Mouse (Mus musculus) liver, adult 2 months (tissue): ENCODE measurements around the gene Sohlh2. TPM values are rescaled to one million over a fixed set of nuclear protein-coding genes. Genes with fewer than 3 reads are reported as not detected.

Experiments used
- DNase-seq: peaks from one replicate; pipeline ENCODE4 v3.0.0-alpha.2; 2011; ENCODE audit warnings: low read depth, low spot score; ENCODE audit errors: extremely low read depth
- H3K27ac ChIP-seq: fragments of 200-500 bp; replicated peaks from 2 replicates; pipeline ENCODE4 v1.5.1; 2012; ENCODE audit warnings: low read depth, mild to moderate bottlenecking, control low read depth, inconsistent platforms, low read length; ENCODE audit not compliant: insufficient read depth
- H3K27me3 ChIP-seq: fragments of 200-500 bp; 2 replicates; pipeline ENCODE4 v1.6.1; 2012; ENCODE audit warnings: mild to moderate bottlenecking, moderate library complexity, low read length, inconsistent platforms; ENCODE audit not compliant: control insufficient read depth, insufficient read depth
- H3K36me3 ChIP-seq: fragments of 200-500 bp; 2 replicates; pipeline ENCODE4 v1.6.1; 2012; ENCODE audit warnings: low read length, inconsistent platforms; ENCODE audit not compliant: control insufficient read depth, insufficient read depth
- H3K4me1 ChIP-seq: fragments of 200-500 bp; 2 replicates; pipeline ENCODE4 v1.6.1; 2011; ENCODE audit warnings: low read length; ENCODE audit not compliant: control insufficient read depth, insufficient read depth
- H3K4me3 ChIP-seq: fragments of 200-500 bp; 2 replicates; pipeline ENCODE4 v1.5.1; 2011; ENCODE audit warnings: low read depth, mild to moderate bottlenecking, control low read depth, low read length, moderate library complexity; ENCODE audit not compliant: insufficient read depth
- H3K79me2 ChIP-seq: fragments of 200-500 bp; 2 replicates; pipeline ENCODE4 v1.6.1; 2012; ENCODE audit warnings: inconsistent platforms, mild to moderate bottlenecking, low read length, moderate library complexity; ENCODE audit not compliant: control insufficient read depth, insufficient read depth
- H3K9ac ChIP-seq: fragments of 200-500 bp; 2 replicates; pipeline ENCODE4 v1.6.1; 2012; ENCODE audit warnings: low read depth, mild to moderate bottlenecking, control low read depth, inconsistent platforms, low read length
- CTCF ChIP-seq: fragments of 200-500 bp; IDR thresholded peaks from 2 replicates; pipeline ENCODE4 v1.5.1; 2011; ENCODE audit warnings: low read depth, low read length, control low read depth
- POLR2A ChIP-seq: fragments of 200-500 bp; IDR thresholded peaks from 2 replicates; pipeline ENCODE4 v1.6.1; 2011; ENCODE audit warnings: low read length, control low read depth; ENCODE audit not compliant: insufficient read depth; ENCODE audit errors: extremely low read depth
- WGBS: fragments of 180-500 bp; shearing (Covaris S2); methylation state at CpG from one replicate; pipeline ENCODE4 v1.1.7; 2018; 5-methylcytosine and 5-hydroxymethylcytosine counted together
- polyA plus RNA-seq: library from polyadenylated mRNA; depleted of rRNA; stranded (reverse); fragments of >200 nt; gene quantifications from 2 replicates; pipeline ENCODE4 v1.2.3, GENCODE M21; 2012
- total RNA-seq: library from RNA; depleted of rRNA; stranded (reverse); fragments of >200 nt; gene quantifications from 2 replicates; pipeline ENCODE4 v1.2.3, GENCODE M21; 2014

The Sohlh2 gene
- total and polyA plus RNA-seq, 2 experiments = not detected

GRCm38 (mm10) chr3:55227214-55227581 is 45.4 kb downstream of the Sohlh2 start:
- 35% methylated on average over 4 of the region's 4 CpGs for WGBS
- no peaks in the 10 kb centered on the region for H3K79me2 ChIP-seq
- H3K27ac ChIP-seq = no peak overlapping the region
- H3K4me3 ChIP-seq = no peak overlapping the region
- no peaks in the 10 kb centered on the region for H3K36me3 ChIP-seq
- no peak overlapping the region for H3K9ac ChIP-seq
- no peak for DNase-seq
- no peaks in the 10 kb centered on the region for H3K27me3 ChIP-seq
- H3K4me1 ChIP-seq = no peaks in the 10 kb centered on the region
- TF ChIP-seq POLR2A (no peak), CTCF (no peak)

GRCm38 (mm10) chr3:55241730-55242421 is 60.0 kb downstream of the Sohlh2 start, which contains the start of gene Dclk1:
TSS of gene Dclk1 (plus strand) at chr3:55242364.
- no peaks in the 10 kb centered on the region for H3K36me3 ChIP-seq
- no peak for TF ChIP-seq POLR2A
- no peak for TF ChIP-seq CTCF
- WGBS = 49% methylated on average over 10 of the region's 10 CpGs
- H3K27ac ChIP-seq = no peak within 1 kb of the TSS
- H3K27me3 ChIP-seq = peaks cover 6% of the 10 kb centered on the region; the same call in 1 of the 2 replicates
- H3K9ac ChIP-seq = no peak within 1 kb of the TSS; the same call in 1 of the 2 replicates
- peak within 1 kb of the TSS; percentile 8; the same call in 1 of the 2 replicates for H3K4me3 ChIP-seq
- H3K4me1 ChIP-seq = no peaks in the 10 kb centered on the region
- no peaks in the 10 kb centered on the region for H3K79me2 ChIP-seq
- no peak for DNase-seq

- Histone ChIP-seq H3K79me2 (no peaks in the 10 kb centered on the region), H3K4me1 (no peaks in the 10 kb centered on the region), H3K4me3 (peak overlapping the region; percentile 8; the same call in 1 of the 2 replicates), H3K27me3 (peaks cover 6% of the 10 kb centered on the region; the same call in 1 of the 2 replicates), H3K27ac (no peak overlapping the region), H3K36me3 (no peaks in the 10 kb centered on the region), H3K9ac (no peak overlapping the region; the same call in 1 of the 2 replicates)
- no peak for TF ChIP-seq CTCF
- no peak for TF ChIP-seq POLR2A
- no peak for DNase-seq
- WGBS = 2% methylated on average over 45 of the region's 45 CpGs
Observed at GRCm38 (mm10) chr3:55242422-55243055, 60.7 kb downstream of the Sohlh2 start.

- Histone ChIP-seq H3K9ac (no peak overlapping the region), H3K27me3 (peaks cover 6% of the 10 kb centered on the region; the same call in 1 of the 2 replicates), H3K4me1 (no peaks in the 10 kb centered on the region), H3K4me3 (no peak overlapping the region), H3K36me3 (no peaks in the 10 kb centered on the region), H3K27ac (no peak overlapping the region), H3K79me2 (no peaks in the 10 kb centered on the region)
- no peak for DNase-seq
- WGBS = 12% methylated on average over 8 of the region's 8 CpGs
- TF ChIP-seq POLR2A (no peak), CTCF (no peak)
Observed at GRCm38 (mm10) chr3:55243056-55243471, 61.2 kb downstream of the Sohlh2 start.

GRCm38 (mm10) chr3:55244087-55244486 is 62.3 kb downstream of the Sohlh2 start:
- Histone ChIP-seq H3K36me3 (no peaks in the 10 kb centered on the region), H3K27me3 (peaks cover 6% of the 10 kb centered on the region; the same call in 1 of the 2 replicates)

More at GRCm38 (mm10) chr3:55244087-55244486, 62.3 kb downstream of the Sohlh2 start:
- Histone ChIP-seq H3K4me1 (peaks cover 3% of the 10 kb centered on the region; the same call in 1 of the 2 replicates), H3K79me2 (no peaks in the 10 kb centered on the region), H3K27ac (no peak overlapping the region), H3K4me3 (no peak overlapping the region), H3K9ac (no peak overlapping the region)
- TF ChIP-seq POLR2A = no peak
- TF ChIP-seq CTCF = no peak
- no peak for DNase-seq
- WGBS = 81% methylated on average over 6 of the region's 6 CpGs
